Comparison of ENCODE assay signal across 8 mouse cellular contexts in genomic region chr8:70376275-70376741, GRCm38 (mm10). TPM values are rescaled to one million over a fixed set of nuclear protein-coding genes. Genes with fewer than 3 reads are reported as not detected.
DNase-seq lines count a peak whose midpoint lies in the region; ATAC-seq lines count a peak whose summit lies in the region.

No protein-coding gene starts in this region.

- H3K4me3 ChIP-seq in lung, embryonic 16.5 days (ENCODE audit: low read length): peak overlapping the region; percentile 20
- H3K4me3 ChIP-seq in liver, embryonic 11.5 days (ENCODE audit: low read depth, low read length): 0 out of 2 replicates have a peak overlapping the region, but pooled peaks have one; percentile 21
- peak overlapping the region; percentile 4; the same call in 1 of the 2 replicates for H3K4me3 ChIP-seq in stomach, embryonic 14.5 days (ENCODE audit: low read depth, low read length)

- H3K36me3 ChIP-seq in lung, embryonic 16.5 days (ENCODE audit: control insufficient read depth, insufficient read depth, low read length): no peaks in the 10 kb centered on the region
- no peaks in the 10 kb centered on the region for H3K36me3 ChIP-seq in liver, embryonic 11.5 days (ENCODE audit: control insufficient read depth, insufficient read depth, low read length)
- H3K36me3 ChIP-seq in stomach, embryonic 14.5 days (ENCODE audit: control insufficient read depth, insufficient read depth, low read length): no peaks in the 10 kb centered on the region

- ATAC-seq in lung, embryonic 16.5 days (ENCODE audit: low read depth): no peak
- no peak for ATAC-seq in liver, embryonic 11.5 days (replicated peaks; ENCODE audit: low FRiP score)
- peak; percentile 11; the same call in 1 of the 2 replicates for ATAC-seq in stomach, embryonic 14.5 days (ENCODE audit: insufficient number of reproducible peaks, insufficient read depth, low FRiP score, low read depth)

- H3K27me3 ChIP-seq in lung, embryonic 16.5 days (ENCODE audit: control insufficient read depth, insufficient read depth, low read depth, low read length): peaks cover 62% of the 10 kb centered on the region
- H3K27me3 ChIP-seq in liver, embryonic 11.5 days (replicated peaks; ENCODE audit: control insufficient read depth, insufficient read depth, low read length): peaks cover 92% of the 10 kb centered on the region
- H3K27me3 ChIP-seq in stomach, embryonic 14.5 days (ENCODE audit: control insufficient read depth, insufficient read depth, low read length): peaks cover 64% of the 10 kb centered on the region

- H3K9ac ChIP-seq in lung, embryonic 16.5 days (ENCODE audit: low read length): no peak overlapping the region
- no peak overlapping the region for H3K9ac ChIP-seq in liver, embryonic 11.5 days (ENCODE audit: low read depth, low read length)
- no peak overlapping the region for H3K9ac ChIP-seq in stomach, embryonic 14.5 days (replicated peaks; ENCODE audit: low read depth, low read length)

- peak overlapping the region; percentile 31 for H3K4me2 ChIP-seq in lung, embryonic 16.5 days (ENCODE audit: low read depth, low read length)
- peak overlapping the region; percentile 39; the same call in 1 of the 2 replicates for H3K4me2 ChIP-seq in liver, embryonic 11.5 days
- no peak overlapping the region for H3K4me2 ChIP-seq in stomach, embryonic 14.5 days (replicated peaks; ENCODE audit: low read depth, low read length)

- H3K4me1 ChIP-seq in lung, embryonic 16.5 days (replicated peaks; ENCODE audit: control insufficient read depth, insufficient read depth, low read length): peaks cover 32% of the 10 kb centered on the region
- H3K4me1 ChIP-seq in liver, embryonic 11.5 days (replicated peaks; ENCODE audit: control insufficient read depth, insufficient read depth, low read length): peaks cover 32% of the 10 kb centered on the region
- H3K4me1 ChIP-seq in stomach, embryonic 14.5 days (ENCODE audit: control insufficient read depth, insufficient read depth, low read length): peaks cover 10% of the 10 kb centered on the region; the same call in 1 of the 2 replicates

- no peak overlapping the region for H3K27ac ChIP-seq in lung, embryonic 16.5 days (ENCODE audit: low read length)
- H3K27ac ChIP-seq in liver, embryonic 11.5 days (ENCODE audit: low read depth, low read length): no peak overlapping the region
- no peak overlapping the region for H3K27ac ChIP-seq in stomach, embryonic 14.5 days (ENCODE audit: low read length)

- DNase-seq in cerebellum, adult 11 months: peak; percentile 38
- DNase-seq in cerebellum, adult 9-10 months: no peak
- no peak for DNase-seq in lung, postnatal 25 days (ENCODE audit: low spot score)
- DNase-seq in liver, embryonic 11.5 days (ENCODE audit: low spot score): no peak
- no peak for DNase-seq in yolk sac, embryonic 10.5 days (ENCODE audit: low spot score)
- DNase-seq in gastrocnemius, postnatal 14 days: no peak

- intact Hi-C loops in gastrocnemius, postnatal 14 days (cut with DNase I; ENCODE audit: low total_unique reads): no loop called here

- 9% methylated on average over 37 of the region's 37 CpGs for WGBS in lung, embryonic 16.5 days
- WGBS in liver, embryonic 11.5 days: 11% methylated on average over 37 of the region's 37 CpGs
- 10% methylated on average over 37 of the region's 37 CpGs for WGBS in stomach, embryonic 14.5 days

- peaks cover 3% of the 10 kb centered on the region; the same call in 1 of the 2 replicates for H3K9me3 ChIP-seq in lung, embryonic 16.5 days (ENCODE audit: control insufficient read depth, low read length)
- H3K9me3 ChIP-seq in liver, embryonic 11.5 days (ENCODE audit: control insufficient read depth, low read length): no peaks in the 10 kb centered on the region
- no peaks in the 10 kb centered on the region for H3K9me3 ChIP-seq in stomach, embryonic 14.5 days (ENCODE audit: control insufficient read depth, low read depth, low read length)

RNA-seq across cellular contexts. Expression of gene Comp, which starts 3.0 kb away (rescaled TPM):
- polyA plus RNA-seq in lung, embryonic 16.5 days (2015; fragmentation: Nextera tagmentation; extraction: Ambion mirVana): 0.68 and 0.75 TPM in 2 replicates
- polyA plus RNA-seq in liver, embryonic 11.5 days (2014; fragmentation: Nextera tagmentation; extraction: Ambion mirVana): 0.43 and 0.48 TPM in 2 replicates
- 0.38 TPM in 1 of 2 replicates, not detected in the other for polyA plus RNA-seq in stomach, embryonic 14.5 days (2014; fragmentation: Nextera tagmentation; extraction: Ambion mirVana)
- total RNA-seq in gastrocnemius, postnatal 14 days (2021): 10 to 100 TPM; 18.6 to 19.6 TPM

RNA-seq across cellular contexts. Expression of gene Upf1, which starts 23.2 kb away (rescaled TPM):
- polyA plus RNA-seq in lung, embryonic 16.5 days (2015; fragmentation: Nextera tagmentation; extraction: Ambion mirVana): 8.7 and 10.5 TPM in 2 replicates
- 21.1 and 23.7 TPM in 2 replicates for polyA plus RNA-seq in liver, embryonic 11.5 days (2014; fragmentation: Nextera tagmentation; extraction: Ambion mirVana)
- polyA plus RNA-seq in stomach, embryonic 14.5 days (2014; fragmentation: Nextera tagmentation; extraction: Ambion mirVana): 17.0 and 17.1 TPM in 2 replicates
- 10 to 100 TPM; 31.6 to 35.0 TPM for total RNA-seq in gastrocnemius, postnatal 14 days (2021)

RNA-seq across cellular contexts. Expression of gene Gdf1, which starts 46.7 kb away (rescaled TPM):
- 0.40 and 1.4 TPM in 2 replicates for polyA plus RNA-seq in lung, embryonic 16.5 days (2015; fragmentation: Nextera tagmentation; extraction: Ambion mirVana)
- polyA plus RNA-seq in liver, embryonic 11.5 days (2014; fragmentation: Nextera tagmentation; extraction: Ambion mirVana): 1.6 and 2.6 TPM in 2 replicates
- 0.35 and 1.6 TPM in 2 replicates for polyA plus RNA-seq in stomach, embryonic 14.5 days (2014; fragmentation: Nextera tagmentation; extraction: Ambion mirVana)
- 1 to 10 TPM; 1.3 to 2.8 TPM for total RNA-seq in gastrocnemius, postnatal 14 days (2021)
